Mouse (Mus musculus) spleen, adult 2 months (tissue): ENCODE data around the gene Clcn3. TPM values are rescaled to one million over a fixed set of nuclear protein-coding genes. Genes with fewer than 3 reads are reported as not detected.

ENCODE experiments used
- DNase-seq, 2 experiments: peaks; one replicate each; pipeline versions ENCODE4 v3.0.0 to v3.0.0-alpha.2; 2012 to 2021; ENCODE audit warnings: low spot score in 2 of 2, low read depth in 1 of 2
- H3K27ac ChIP-seq: fragments of 200-500 bp; 2 replicates; pipeline ENCODE4 v1.5.1; 2012; ENCODE audit warnings: low read length, inconsistent platforms; ENCODE audit not compliant: insufficient read depth
- H3K27me3 ChIP-seq: fragments of 200-500 bp; 2 replicates; pipeline ENCODE4 v1.6.1; 2012; ENCODE audit warnings: mild to moderate bottlenecking, moderate library complexity, low read length, inconsistent platforms; ENCODE audit not compliant: control insufficient read depth, insufficient read depth
- H3K36me3 ChIP-seq: fragments of 200-500 bp; 2 replicates; pipeline ENCODE4 v1.6.1; 2012; ENCODE audit warnings: mild to moderate bottlenecking, low read length, inconsistent platforms; ENCODE audit not compliant: control insufficient read depth, insufficient read depth
- H3K4me1 ChIP-seq: fragments of 200-500 bp; 2 replicates; pipeline ENCODE4 v1.6.1; 2011; ENCODE audit warnings: inconsistent platforms; ENCODE audit not compliant: control insufficient read depth, insufficient read depth, insufficient read length
- H3K4me3 ChIP-seq: fragments of 200-500 bp; 2 replicates; pipeline ENCODE4 v1.5.1; 2011; ENCODE audit warnings: mild to moderate bottlenecking, inconsistent platforms; ENCODE audit not compliant: insufficient read depth, insufficient read length; ENCODE audit errors: extremely low read depth
- CTCF ChIP-seq: fragments of 200-500 bp; IDR thresholded peaks from 2 replicates; pipeline ENCODE4 v1.5.1; 2011; ENCODE audit warnings: mild to moderate bottlenecking, inconsistent platforms; ENCODE audit not compliant: insufficient read depth, insufficient read length, insufficient replicate concordance; ENCODE audit errors: extremely low read depth
- POLR2A ChIP-seq: fragments of 200-500 bp; IDR thresholded peaks from 2 replicates; pipeline ENCODE4 v1.6.1; 2011; ENCODE audit warnings: low read depth, low read length, inconsistent platforms
- WGBS: fragments of 180-500 bp; shearing (Covaris S2); methylation state at CpG from one replicate; pipeline ENCODE4 v1.1.7; 2018; 5-methylcytosine and 5-hydroxymethylcytosine counted together
- polyA plus RNA-seq: library from polyadenylated mRNA; depleted of rRNA; stranded (reverse); fragments of >200 nt; gene quantifications from 2 replicates; pipeline ENCODE4 v1.2.3, GENCODE M21; 2012

Gene Clcn3
- polyA plus RNA-seq, 1 experiment: 10.7 TPM

DNA sequence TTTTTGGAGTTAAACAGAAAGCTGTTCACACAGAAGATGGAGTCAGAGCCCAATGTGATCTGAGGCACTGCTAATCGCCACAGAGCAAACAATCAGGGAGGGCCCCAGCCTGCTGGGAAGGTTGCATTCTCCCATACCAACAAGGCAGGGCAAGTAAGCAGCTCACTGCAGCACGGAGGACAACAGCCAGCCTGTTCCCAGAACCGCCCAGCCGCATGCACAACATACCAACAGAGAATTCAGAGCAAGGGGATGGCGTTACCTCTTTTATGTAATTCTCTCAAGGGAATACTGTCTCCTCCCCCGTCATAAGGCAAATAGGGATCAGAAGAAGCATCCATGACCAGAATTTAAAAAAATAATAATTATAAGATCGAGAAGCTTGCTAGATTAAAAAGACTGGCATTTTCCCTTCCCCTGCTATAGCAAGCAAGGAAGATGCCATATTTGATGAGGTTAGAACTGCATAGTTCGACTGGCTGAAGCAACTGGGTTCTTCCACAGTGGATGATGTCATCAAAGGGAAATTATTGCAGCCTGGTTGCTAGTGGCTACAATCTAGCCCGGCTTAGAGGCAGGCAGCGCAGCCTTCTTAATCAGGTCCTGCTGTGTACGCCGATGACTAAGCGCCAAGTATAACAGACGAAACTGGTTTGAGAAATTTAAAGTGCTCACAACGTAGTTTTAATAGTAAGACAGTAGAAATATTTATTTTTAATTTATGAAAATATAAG is 28.7 kb downstream of the Clcn3 start:
- Histone ChIP-seq H3K36me3 (no peaks in the 10 kb centered on the region), H3K4me3 (no peak overlapping the region; the same call in 1 of the 2 replicates), H3K27ac (peak overlapping the region; percentile 44; the same call in 1 of the 2 replicates), H3K4me1 (peaks cover 7% of the 10 kb centered on the region; the same call in 1 of the 2 replicates), H3K27me3 (no peaks in the 10 kb centered on the region)
- WGBS: 57% methylated on average over 15 of the region's 15 CpGs
- no peak for DNase-seq
- no peak for TF ChIP-seq CTCF
- TF ChIP-seq POLR2A: no peak

- Histone ChIP-seq H3K27ac (no peak overlapping the region), H3K4me3 (no peak overlapping the region), H3K27me3 (no peaks in the 10 kb centered on the region)
These were observed 30.3 kb downstream of the Clcn3 start for GRCm38 (mm10) chr8:60952803-60953202.

DNA sequence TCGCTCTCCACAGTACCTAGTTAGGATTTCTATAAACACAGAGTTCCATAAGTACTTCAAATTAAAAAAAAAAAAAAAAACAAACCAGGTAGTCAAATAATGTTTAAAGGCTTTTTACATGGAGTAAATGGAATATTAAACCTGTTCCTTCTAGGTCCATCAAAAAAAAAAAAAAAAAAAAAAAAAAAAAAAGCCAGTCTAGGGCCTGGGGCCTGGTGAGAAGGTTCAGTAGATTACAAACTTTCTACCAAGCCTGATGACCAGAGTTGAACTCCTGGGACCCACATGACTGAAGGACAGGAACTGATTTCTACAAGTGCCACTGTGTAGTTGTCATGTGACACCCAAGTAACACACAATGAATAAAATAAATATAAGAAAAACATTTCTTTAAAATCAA is 31.3 kb downstream of the Clcn3 start:
- Histone ChIP-seq H3K4me3 (no peak overlapping the region), H3K36me3 (no peaks in the 10 kb centered on the region), H3K27ac (no peak overlapping the region), H3K4me1 (peaks cover 2% of the 10 kb centered on the region; the same call in 1 of the 2 replicates), H3K27me3 (no peaks in the 10 kb centered on the region)
- DNase-seq: no peak
- WGBS: 100% methylated on average over 1 of the region's 1 CpGs
- TF ChIP-seq CTCF (no peak), POLR2A (no peak)

More at GRCm38 (mm10) chr8:60952803-60953202, 30.3 kb downstream of the Clcn3 start:
- DNase-seq: no peak
- 78% methylated on average over 5 of the region's 5 CpGs for WGBS
- Histone ChIP-seq H3K36me3 (no peaks in the 10 kb centered on the region), H3K4me1 (peaks cover 7% of the 10 kb centered on the region; the same call in 1 of the 2 replicates)
- no peak for TF ChIP-seq CTCF
- no peak for TF ChIP-seq POLR2A

GRCm38 (mm10) chr8:60951271-60951670 is 31.8 kb downstream of the Clcn3 start:
- Histone ChIP-seq H3K36me3 (no peaks in the 10 kb centered on the region), H3K27ac (no peak overlapping the region), H3K4me1 (peaks cover 2% of the 10 kb centered on the region; the same call in 1 of the 2 replicates), H3K27me3 (no peaks in the 10 kb centered on the region), H3K4me3 (no peak overlapping the region)
- WGBS: 89% methylated on average over 4 of the region's 4 CpGs
- TF ChIP-seq POLR2A (no peak), CTCF (no peak)
- DNase-seq: no peak

- TF ChIP-seq POLR2A (no peak), CTCF (no peak)
- Histone ChIP-seq H3K36me3 (no peaks in the 10 kb centered on the region), H3K27me3 (no peaks in the 10 kb centered on the region), H3K4me3 (no peak overlapping the region), H3K4me1 (peaks cover 2% of the 10 kb centered on the region; the same call in 1 of the 2 replicates), H3K27ac (no peak overlapping the region)
- WGBS: 85% methylated on average over 4 of the region's 4 CpGs
- DNase-seq: no peak
These were observed 33.2 kb downstream of the Clcn3 start for GRCm38 (mm10) chr8:60949859-60950258.

- no peak for TF ChIP-seq CTCF
- Histone ChIP-seq H3K27ac (no peak overlapping the region), H3K4me1 (no peaks in the 10 kb centered on the region; the same call in 1 of the 2 replicates), H3K27me3 (no peaks in the 10 kb centered on the region), H3K4me3 (no peak overlapping the region), H3K36me3 (no peaks in the 10 kb centered on the region)
- no peak for DNase-seq
These were observed 35.6 kb downstream of the Clcn3 start for GRCm38 (mm10) chr8:60947503-60947902.

DNA sequence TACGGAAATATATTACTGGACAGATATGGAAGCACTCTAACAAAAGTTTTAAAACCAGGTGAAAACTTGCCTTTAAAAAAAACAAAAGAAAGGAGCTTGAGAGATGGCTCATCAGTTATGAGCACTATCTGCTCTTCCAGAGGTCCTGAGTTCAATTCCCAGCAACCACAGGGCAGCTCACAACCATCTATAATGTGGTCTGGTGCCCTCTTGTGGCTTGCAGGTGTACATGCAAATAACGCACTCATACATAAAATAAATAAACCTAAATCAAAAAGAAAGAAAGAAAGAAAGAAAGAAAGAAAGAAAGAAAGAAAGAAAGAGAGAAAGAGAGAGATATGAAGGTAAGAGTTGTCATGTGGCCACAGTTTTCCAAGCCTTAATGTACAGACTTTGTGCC is 40.2 kb downstream of the Clcn3 start:
- Histone ChIP-seq H3K27me3 (no peaks in the 10 kb centered on the region), H3K4me1 (no peaks in the 10 kb centered on the region; the same call in 1 of the 2 replicates), H3K27ac (no peak overlapping the region), H3K36me3 (no peaks in the 10 kb centered on the region; the same call in 1 of the 2 replicates), H3K4me3 (no peak overlapping the region)
- TF ChIP-seq POLR2A (no peak), CTCF (no peak)
- WGBS: over 99% methylated on average over 2 of the region's 2 CpGs
- DNase-seq: no peak
